Mouse (Mus musculus): ENCODE results near the gene Slc5a2.

DNA sequence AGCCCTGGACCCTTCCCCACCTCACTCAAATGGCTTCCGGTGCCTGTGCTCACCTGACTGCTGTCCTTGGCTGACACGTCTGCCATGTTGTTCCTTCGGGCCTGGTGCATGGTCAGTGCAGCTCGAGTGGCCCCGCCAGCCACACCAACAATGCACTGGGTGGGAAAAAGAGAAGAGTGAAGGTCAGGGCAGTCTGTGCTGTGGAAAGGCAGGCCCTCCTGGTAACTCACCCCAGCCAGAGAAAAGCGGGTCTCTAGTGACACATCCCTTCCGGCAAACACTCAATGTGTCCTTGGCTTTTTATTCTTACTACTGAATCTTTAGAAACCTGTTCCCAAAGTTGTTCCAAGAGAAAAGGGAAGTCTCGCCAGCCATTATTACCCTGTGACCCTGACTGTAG is 19.6 kb downstream of the Slc5a2 start:
- TF ChIP-seq CTCF (IDR thresholded peaks at IDR 0.05) (no peak), EP300 (IDR thresholded peaks at IDR 0.05) (no peak)
